Mouse (Mus musculus): ENCODE measurements around the gene Tnfsf12.

DNA sequence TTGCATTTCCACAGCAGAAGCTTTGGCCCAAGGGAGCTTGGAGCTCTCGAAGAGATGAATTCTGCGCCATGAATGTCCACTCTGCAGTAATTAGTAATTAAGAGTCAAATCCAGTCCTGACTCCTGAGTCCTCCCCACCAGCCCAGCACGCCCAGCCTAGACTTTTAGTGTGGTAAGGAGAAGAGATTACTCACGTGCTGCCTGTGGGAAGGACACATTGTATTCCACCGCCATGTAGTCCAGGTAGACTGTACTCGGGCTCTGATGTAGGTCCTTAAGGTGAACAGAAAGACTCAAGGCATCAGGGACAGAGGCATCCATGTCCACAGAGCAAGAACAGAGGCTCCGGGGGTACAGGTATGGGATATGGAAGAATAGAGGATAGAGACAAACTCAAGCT is 30.8 kb downstream of the Tnfsf12 start:
- no peak for TF ChIP-seq CTCF (IDR thresholded peaks at IDR 0.05; ENCODE audit: control insufficient read depth, insufficient read depth, low read length)
- no peak for TF ChIP-seq POLR2A (IDR thresholded peaks at IDR 0.05; ENCODE audit: borderline replicate concordance, control insufficient read depth, low read depth, low read length)

Data from bone marrow, adult 2 months (tissue).